Mouse (Mus musculus) forebrain, embryonic 12.5 days (tissue): ENCODE results near the gene Snap29. TPM values are rescaled to one million over a fixed set of nuclear protein-coding genes. Genes with fewer than 3 reads are reported as not detected.

Experiments used
- ATAC-seq: fragments of 200-750 bp; cut with Nextera tagmentation; 2 replicates; pipeline ENCODE4 v1.8.0; 2017; ENCODE audit warnings: moderate TSS enrichment; ENCODE audit not compliant: low FRiP score
- H3K27ac ChIP-seq: fragments of 300-500 bp; sonication (generic); 2 replicates; pipeline ENCODE4 v1.5.1; 2016; ENCODE audit warnings: mild to moderate bottlenecking
- H3K27me3 ChIP-seq: fragments of 300-500 bp; sonication (generic); 2 replicates; pipeline ENCODE4 v1.6.1; 2016; ENCODE audit warnings: mild to moderate bottlenecking
- H3K36me3 ChIP-seq: fragments of 300-500 bp; sonication (generic); replicated peaks from 2 replicates; pipeline ENCODE4 v1.6.1; 2016; ENCODE audit warnings: mild to moderate bottlenecking
- H3K4me1 ChIP-seq: fragments of 300-500 bp; sonication (generic); 2 replicates; pipeline ENCODE4 v1.6.1; 2016
- H3K4me2 ChIP-seq: fragments of 300-500 bp; sonication (generic); 2 replicates; pipeline ENCODE4 v1.6.1; 2016; ENCODE audit warnings: mild to moderate bottlenecking, moderate library complexity
- H3K4me3 ChIP-seq: fragments of 300-500 bp; sonication (generic); replicated peaks from 2 replicates; pipeline ENCODE4 v1.5.1; 2016; ENCODE audit warnings: mild to moderate bottlenecking
- H3K9ac ChIP-seq: fragments of 300-500 bp; sonication (generic); 2 replicates; pipeline ENCODE4 v1.6.1; 2016; ENCODE audit warnings: mild to moderate bottlenecking
- H3K9me3 ChIP-seq: fragments of 300-500 bp; sonication (generic); 2 replicates; pipeline ENCODE4 v1.6.1; 2016
- WGBS: fragments of 180-500 bp; shearing (Covaris S2); methylation state at CpG from one replicate; pipeline ENCODE4 v1.1.7; 2016; 5-methylcytosine and 5-hydroxymethylcytosine counted together
- polyA plus RNA-seq: library from polyadenylated mRNA; unstranded; fragments of >200 nt; fragmentation: Nextera tagmentation; extraction: Ambion mirVana; gene quantifications from 2 replicates; pipeline ENCODE4 v1.2.1, GENCODE M21; 2016

The Snap29 gene
- polyA plus RNA-seq, 1 experiment from 2014 or later, result 15.5 TPM

DNA sequence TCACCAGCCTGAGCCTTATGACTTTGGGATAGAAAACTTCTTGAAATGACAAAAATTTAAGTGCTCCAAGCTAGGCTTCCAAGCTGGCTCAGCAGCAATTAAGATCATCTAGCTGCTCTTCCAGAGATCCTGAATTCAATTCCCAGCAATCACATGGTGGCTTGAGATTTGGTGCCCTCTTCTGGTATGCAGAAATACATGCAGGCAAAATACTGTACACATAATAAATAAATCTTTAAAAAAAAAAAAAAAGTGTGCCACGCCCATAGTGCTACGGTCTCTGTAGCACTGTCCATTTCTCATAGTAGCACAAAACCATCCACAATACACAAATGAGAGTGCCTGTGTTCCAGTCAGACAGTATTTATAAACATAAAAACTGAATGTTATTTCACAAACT lies 26.8 kb downstream of the Snap29 start:
- no peak for ATAC-seq
- H3K9me3 ChIP-seq, result no peaks in the 10 kb centered on the region
- H3K4me1 ChIP-seq, result no peaks in the 10 kb centered on the region
- no peak overlapping the region for H3K9ac ChIP-seq
- no peak overlapping the region for H3K4me3 ChIP-seq
- H3K36me3 ChIP-seq, result peaks cover 9% of the 10 kb centered on the region
- H3K4me2 ChIP-seq, result no peak overlapping the region
- no peak overlapping the region for H3K27ac ChIP-seq
- 82% methylated on average over 2 of the region's 2 CpGs for WGBS
- no peaks in the 10 kb centered on the region for H3K27me3 ChIP-seq

DNA sequence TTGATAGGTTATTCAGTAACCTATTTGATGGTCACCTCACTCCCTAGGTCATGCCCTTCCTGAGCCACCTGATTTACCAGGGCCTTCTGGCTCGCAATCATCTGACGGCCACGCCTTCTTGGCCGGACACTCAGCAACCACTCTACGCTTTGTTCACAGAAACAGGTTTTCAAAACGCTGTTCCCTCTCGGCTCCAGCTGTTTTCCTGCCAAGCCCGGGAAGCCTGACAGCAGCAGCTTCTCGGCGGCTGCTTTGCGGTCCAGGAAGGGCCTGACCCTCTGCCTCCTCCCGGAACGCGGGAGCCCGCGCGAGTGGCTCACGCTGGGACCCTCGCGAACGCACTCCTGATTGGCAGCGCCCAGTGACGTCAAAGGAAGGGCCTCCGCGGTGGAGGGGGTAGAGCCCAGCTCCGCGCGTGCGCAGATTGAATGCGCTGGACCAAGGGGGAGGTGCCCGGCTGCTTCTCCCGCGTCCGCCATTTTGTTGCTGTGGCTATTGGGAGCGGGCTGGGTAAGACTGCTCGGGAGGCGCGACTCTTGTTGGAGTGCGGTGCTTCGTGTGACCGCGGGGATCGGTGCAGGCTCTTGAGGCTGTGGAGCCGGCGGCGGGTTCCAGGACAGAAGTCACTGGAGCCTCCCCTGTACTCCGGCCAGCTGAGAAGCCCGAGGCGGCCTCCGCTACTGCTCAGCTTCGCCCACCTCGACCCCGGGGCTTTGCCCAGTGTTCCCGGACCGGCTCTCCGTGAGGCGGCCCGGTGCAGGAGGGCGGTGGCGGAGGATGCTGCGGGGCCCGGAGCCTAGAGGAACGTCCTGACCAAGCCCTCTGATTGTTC lies 46.0 kb downstream of the Snap29 start, which contains the start of gene Crkl:
Gene Crkl (plus strand): TSS at position 447 of the 832 bp plus-strand sequence.
- peak; percentile 99 for ATAC-seq
- WGBS, result under 1% methylated on average over 63 of the region's 63 CpGs
- H3K27me3 ChIP-seq, result no peaks in the 10 kb centered on the region
- H3K27ac ChIP-seq, result peak within 1 kb of the TSS; percentile 93
- peaks cover 17% of the 10 kb centered on the region for H3K36me3 ChIP-seq
- no peaks in the 10 kb centered on the region for H3K9me3 ChIP-seq
- peak within 1 kb of the TSS; percentile 97 for H3K9ac ChIP-seq
- H3K4me2 ChIP-seq, result peak within 1 kb of the TSS; percentile 85
- H3K4me1 ChIP-seq, result peaks cover 27% of the 10 kb centered on the region
- H3K4me3 ChIP-seq, result peak within 1 kb of the TSS; percentile 97

DNA sequence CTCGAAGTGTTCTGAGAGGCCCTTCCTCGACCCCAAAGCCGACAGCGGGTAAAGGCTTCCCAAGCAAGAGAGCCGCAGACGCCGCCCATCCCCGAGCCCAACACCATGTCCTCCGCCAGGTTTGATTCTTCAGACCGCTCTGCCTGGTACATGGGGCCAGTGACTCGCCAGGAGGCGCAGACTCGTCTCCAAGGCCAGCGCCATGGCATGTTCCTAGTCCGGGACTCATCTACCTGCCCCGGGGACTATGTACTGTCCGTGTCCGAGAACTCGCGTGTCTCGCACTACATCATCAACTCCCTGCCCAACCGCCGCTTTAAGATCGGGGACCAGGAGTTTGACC lies 46.6 kb downstream of the Snap29 start:
- 0% methylated on average over 24 of the region's 24 CpGs for WGBS
- ATAC-seq, result peak; percentile 49
- H3K4me3 ChIP-seq, result peak overlapping the region; percentile 97
- peaks cover 27% of the 10 kb centered on the region for H3K4me1 ChIP-seq
- H3K4me2 ChIP-seq, result peak overlapping the region; percentile 85
- H3K27ac ChIP-seq, result peak overlapping the region; percentile 93
- H3K9me3 ChIP-seq, result no peaks in the 10 kb centered on the region
- H3K27me3 ChIP-seq, result no peaks in the 10 kb centered on the region
- H3K36me3 ChIP-seq, result peaks cover 23% of the 10 kb centered on the region
- peak overlapping the region; percentile 97 for H3K9ac ChIP-seq

DNA sequence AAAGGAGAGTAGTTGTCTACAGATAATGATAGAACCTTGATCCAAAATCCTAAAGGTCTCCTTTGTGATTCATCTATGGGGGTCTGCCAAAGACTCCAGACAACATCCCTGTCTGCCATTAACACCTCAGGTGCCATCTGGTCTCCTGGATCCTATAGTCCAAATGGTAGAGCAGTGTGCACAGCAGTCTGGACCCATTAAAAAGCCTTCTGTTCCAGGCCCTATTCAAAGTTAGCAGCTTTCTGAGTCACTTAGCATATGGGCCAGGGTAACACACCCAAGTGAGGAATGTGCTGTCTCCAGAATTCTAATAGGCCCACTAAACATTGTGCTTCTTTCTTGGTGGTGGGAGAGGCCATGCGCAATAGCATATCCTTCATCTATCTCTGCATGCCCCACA lies 51.1 kb downstream of the Snap29 start:
- Histone ChIP-seq H3K27me3 (no peaks in the 10 kb centered on the region), H3K9me3 (no peaks in the 10 kb centered on the region), H3K4me3 (no peak overlapping the region), H3K9ac (no peak overlapping the region), H3K4me2 (no peak overlapping the region), H3K27ac (no peak overlapping the region), H3K36me3 (peaks cover 49% of the 10 kb centered on the region), H3K4me1 (peaks cover 23% of the 10 kb centered on the region)
- WGBS, result 97% methylated on average over 1 of the region's 1 CpGs
- ATAC-seq, result no peak

DNA sequence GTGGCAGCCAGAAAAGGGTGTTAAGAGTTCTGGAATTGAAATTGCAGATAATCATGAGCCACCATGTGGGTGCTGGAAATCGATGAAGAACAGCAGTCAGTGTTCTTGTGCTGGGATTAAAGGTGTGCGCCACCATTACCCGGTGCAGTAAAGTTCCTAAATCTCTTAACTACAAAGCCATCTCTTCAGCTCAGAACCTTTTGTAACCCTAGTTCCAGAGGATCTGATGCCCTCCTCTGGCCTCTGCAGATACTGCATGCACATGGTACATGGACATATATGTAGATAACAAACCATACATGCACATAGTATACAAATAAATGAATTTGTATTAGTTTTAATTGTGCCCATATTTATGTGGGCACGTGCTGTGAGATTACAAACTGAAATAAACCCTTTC lies 54.5 kb downstream of the Snap29 start:
- peaks cover 9% of the 10 kb centered on the region for H3K4me1 ChIP-seq
- no peaks in the 10 kb centered on the region for H3K9me3 ChIP-seq
- H3K9ac ChIP-seq, result no peak overlapping the region
- H3K27me3 ChIP-seq, result no peaks in the 10 kb centered on the region
- H3K4me3 ChIP-seq, result no peak overlapping the region
- 92% methylated on average over 4 of the region's 4 CpGs for WGBS
- no peak overlapping the region for H3K4me2 ChIP-seq
- no peak overlapping the region for H3K27ac ChIP-seq
- peaks cover 44% of the 10 kb centered on the region for H3K36me3 ChIP-seq
- no peak for ATAC-seq

DNA sequence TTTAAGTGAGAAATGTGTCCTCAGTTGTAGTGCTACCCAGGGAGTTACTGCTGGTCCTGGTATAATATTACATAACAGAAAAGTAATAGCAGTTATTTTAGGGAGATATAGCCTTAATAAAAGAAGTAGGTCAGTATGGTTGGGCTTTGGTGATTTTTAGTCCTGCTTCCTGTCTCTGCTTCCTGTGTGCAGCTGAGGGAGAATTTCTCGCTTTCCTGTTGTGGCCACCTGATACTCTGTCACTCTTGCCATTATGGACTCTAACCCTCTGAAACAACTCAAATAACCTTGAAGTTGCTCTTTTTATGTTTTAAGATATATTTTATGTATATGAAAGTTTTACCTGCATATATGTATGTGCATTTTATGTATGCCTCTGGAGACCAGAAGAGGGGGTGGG lies 55.8 kb downstream of the Snap29 start:
- no peak overlapping the region for H3K9ac ChIP-seq
- peaks cover 34% of the 10 kb centered on the region for H3K36me3 ChIP-seq
- H3K4me3 ChIP-seq, result no peak overlapping the region
- 95% methylated on average over 1 of the region's 1 CpGs for WGBS
- H3K27me3 ChIP-seq, result no peaks in the 10 kb centered on the region
- no peaks in the 10 kb centered on the region for H3K9me3 ChIP-seq
- H3K27ac ChIP-seq, result no peak overlapping the region
- peaks cover under 1% of the 10 kb centered on the region; the same call in 1 of the 2 replicates for H3K4me1 ChIP-seq
- H3K4me2 ChIP-seq, result no peak overlapping the region
- no peak for ATAC-seq

DNA sequence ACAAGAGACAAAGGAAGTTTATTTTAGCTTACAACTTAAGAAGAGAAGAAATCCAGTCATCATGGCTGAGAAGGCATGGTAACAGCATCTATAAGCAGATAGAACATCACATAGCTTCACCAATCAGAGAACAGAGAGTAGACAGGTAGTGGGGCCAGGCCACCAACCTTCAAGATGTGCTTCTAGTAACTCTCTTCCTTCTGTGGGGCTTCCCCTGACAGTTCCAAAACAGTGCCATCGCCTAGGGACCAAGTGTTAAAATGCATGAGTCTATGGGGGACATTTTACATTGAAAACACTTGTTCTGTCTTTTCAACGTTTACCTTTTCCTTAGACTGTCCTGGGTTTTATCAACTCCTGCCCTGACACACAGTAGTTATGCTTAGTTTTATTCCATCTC lies 57.4 kb downstream of the Snap29 start:
- Histone ChIP-seq H3K4me3 (no peak overlapping the region), H3K9ac (no peak overlapping the region), H3K4me1 (no peaks in the 10 kb centered on the region), H3K36me3 (peaks cover 19% of the 10 kb centered on the region), H3K27me3 (no peaks in the 10 kb centered on the region), H3K27ac (no peak overlapping the region), H3K4me2 (no peak overlapping the region), H3K9me3 (no peaks in the 10 kb centered on the region)
- ATAC-seq, result no peak
- WGBS, result 97% methylated on average over 2 of the region's 2 CpGs

DNA sequence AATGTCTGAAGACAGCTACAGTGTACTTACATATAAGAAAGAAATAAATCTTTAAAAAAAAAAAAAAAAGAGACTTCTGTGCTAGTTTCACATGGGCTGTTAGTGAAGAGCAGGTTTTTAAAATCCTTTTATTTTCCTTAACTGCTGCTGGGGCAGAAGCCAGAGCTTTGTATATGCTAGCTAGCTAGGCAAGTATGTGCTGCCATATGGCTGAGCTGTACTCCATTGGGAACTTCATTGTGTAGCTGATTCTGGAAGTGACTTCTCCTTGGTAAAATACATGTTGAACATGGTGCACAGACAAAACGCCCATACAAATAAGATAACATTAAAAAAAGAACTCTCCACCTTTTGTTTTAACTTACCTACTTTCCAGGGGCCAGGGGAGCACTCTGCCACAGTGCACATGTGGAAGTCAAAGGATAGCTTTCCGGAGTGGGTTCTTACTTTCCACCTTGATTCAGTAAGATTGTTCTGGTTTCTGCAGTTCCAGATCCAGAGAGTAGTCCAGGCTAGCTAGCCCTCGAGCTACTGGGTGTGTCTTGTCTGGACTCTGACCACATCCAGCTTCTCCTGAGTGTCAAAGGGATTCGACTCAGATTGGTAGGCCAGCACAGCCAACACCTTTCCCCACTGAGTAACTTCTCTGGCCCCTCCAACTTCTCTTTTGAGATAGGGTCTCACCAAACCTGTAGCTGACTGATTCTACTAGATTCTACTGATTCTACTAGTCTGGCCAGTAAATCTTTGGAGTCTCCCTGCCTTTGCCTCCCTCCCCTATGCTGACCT lies 61.3 kb downstream of the Snap29 start:
- ATAC-seq, result no peak
- Histone ChIP-seq H3K36me3 (peaks cover 21% of the 10 kb centered on the region), H3K9me3 (no peaks in the 10 kb centered on the region), H3K9ac (no peak overlapping the region), H3K4me3 (no peak overlapping the region), H3K4me1 (no peaks in the 10 kb centered on the region), H3K27ac (no peak overlapping the region), H3K4me2 (no peak overlapping the region), H3K27me3 (no peaks in the 10 kb centered on the region)
- 88% methylated on average over 4 of the region's 4 CpGs for WGBS

DNA sequence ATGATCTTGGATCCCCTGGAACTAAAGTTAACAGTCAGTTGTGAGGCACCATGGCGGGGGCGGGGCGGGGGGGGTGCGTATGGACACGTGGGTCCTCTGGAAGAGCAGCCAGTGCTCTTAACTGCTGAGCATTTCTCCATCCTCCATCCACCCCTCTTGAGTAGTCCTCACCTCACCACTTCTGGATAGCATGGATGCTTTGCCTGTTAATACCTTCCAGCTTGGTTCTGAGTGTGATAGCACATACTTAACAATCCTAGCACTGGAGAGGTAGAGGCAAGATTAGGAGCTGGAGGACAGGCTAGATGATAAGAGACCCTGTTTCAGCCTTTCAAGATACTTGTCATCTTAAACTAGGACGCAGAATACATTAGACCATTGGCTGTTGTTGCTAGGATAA lies 66.7 kb downstream of the Snap29 start:
- Histone ChIP-seq H3K9ac (no peak overlapping the region), H3K27me3 (no peaks in the 10 kb centered on the region), H3K4me1 (no peaks in the 10 kb centered on the region; the same call in 1 of the 2 replicates), H3K4me2 (no peak overlapping the region), H3K36me3 (peaks cover 38% of the 10 kb centered on the region), H3K9me3 (no peaks in the 10 kb centered on the region), H3K27ac (no peak overlapping the region), H3K4me3 (no peak overlapping the region)
- no peak for ATAC-seq
- WGBS, result 85% methylated on average over 6 of the region's 6 CpGs

DNA sequence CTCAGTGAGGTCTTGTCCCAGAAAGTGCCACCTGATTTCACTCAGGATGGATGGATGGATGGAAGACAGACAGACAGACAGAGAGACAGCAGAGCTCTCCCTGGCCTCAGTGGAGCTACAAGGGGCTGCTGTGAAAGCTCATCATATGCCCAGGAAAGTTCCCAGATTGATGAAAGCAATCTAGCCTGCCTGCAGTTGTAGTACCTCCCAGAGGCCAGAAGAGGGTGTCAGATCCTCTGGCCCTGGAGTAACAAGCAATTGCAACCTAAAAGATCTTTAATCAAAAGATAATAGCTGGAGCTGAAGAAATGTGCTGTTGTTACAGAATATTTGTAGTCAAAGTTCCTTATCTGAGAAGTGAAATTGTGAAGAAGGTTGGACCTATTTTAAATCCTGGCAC lies 68.3 kb downstream of the Snap29 start:
- no peaks in the 10 kb centered on the region for H3K9me3 ChIP-seq
- no peak overlapping the region for H3K27ac ChIP-seq
- ATAC-seq, result no peak
- no peaks in the 10 kb centered on the region; the same call in 1 of the 2 replicates for H3K4me1 ChIP-seq
- H3K36me3 ChIP-seq, result peaks cover 36% of the 10 kb centered on the region
- no peak overlapping the region for H3K9ac ChIP-seq
- H3K4me3 ChIP-seq, result no peak overlapping the region
- no peaks in the 10 kb centered on the region for H3K27me3 ChIP-seq
- no peak overlapping the region for H3K4me2 ChIP-seq

DNA sequence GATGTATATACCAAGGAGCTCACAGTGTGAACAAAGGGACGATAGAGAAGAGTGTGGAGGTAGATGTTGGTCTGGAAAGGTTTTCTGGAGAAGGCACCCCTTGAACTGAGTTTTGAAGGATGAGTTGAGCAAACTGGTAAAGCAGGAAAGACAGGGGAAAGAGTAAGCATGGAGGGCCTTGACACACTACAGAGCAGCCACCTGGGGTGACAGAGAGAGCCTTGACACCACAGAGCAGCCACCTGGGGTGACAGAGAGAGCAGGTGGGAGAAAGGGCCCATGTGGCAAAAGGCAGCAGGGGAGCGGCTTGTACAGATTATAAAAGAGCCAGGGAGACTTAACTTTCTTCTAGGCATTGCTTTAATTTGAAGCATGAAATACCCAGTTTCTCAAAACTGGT lies 69.0 kb downstream of the Snap29 start:
- Histone ChIP-seq H3K4me3 (no peak overlapping the region), H3K4me1 (no peaks in the 10 kb centered on the region; the same call in 1 of the 2 replicates), H3K27me3 (no peaks in the 10 kb centered on the region), H3K36me3 (peaks cover 31% of the 10 kb centered on the region), H3K27ac (no peak overlapping the region), H3K9ac (no peak overlapping the region), H3K9me3 (no peaks in the 10 kb centered on the region), H3K4me2 (no peak overlapping the region)
- 78% methylated on average over 2 of the region's 2 CpGs for WGBS
- ATAC-seq, result no peak

DNA sequence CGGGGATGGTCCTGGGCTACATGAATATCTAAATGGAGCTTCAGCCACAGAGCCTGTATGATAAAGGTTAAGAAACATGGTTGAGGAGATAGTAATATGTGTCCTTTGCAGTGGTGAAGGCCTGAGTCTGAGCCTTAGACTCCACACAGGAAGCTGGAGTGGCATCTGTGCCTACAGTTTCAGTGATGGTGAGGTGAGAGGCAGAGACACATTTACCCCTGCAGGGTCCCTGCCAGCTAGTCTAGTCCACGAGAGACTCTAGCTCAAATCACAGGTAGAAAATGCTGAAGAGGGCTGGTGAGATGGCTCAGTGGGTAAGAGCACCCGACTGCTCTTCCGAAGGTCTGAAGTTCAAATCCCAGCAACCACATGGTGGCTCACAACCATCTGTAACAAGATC lies 69.5 kb downstream of the Snap29 start:
- Histone ChIP-seq H3K27me3 (no peaks in the 10 kb centered on the region), H3K9ac (no peak overlapping the region), H3K4me2 (no peak overlapping the region), H3K27ac (no peak overlapping the region), H3K4me3 (no peak overlapping the region), H3K9me3 (no peaks in the 10 kb centered on the region), H3K36me3 (peaks cover 25% of the 10 kb centered on the region), H3K4me1 (no peaks in the 10 kb centered on the region; the same call in 1 of the 2 replicates)
- ATAC-seq, result no peak
- 85% methylated on average over 4 of the region's 4 CpGs for WGBS
